Mouse (Mus musculus) liver, adult 2 months (tissue): ENCODE data around the gene Litaf.

Source experiments
- CTCF ChIP-seq: fragments of 200-500 bp; IDR thresholded peaks from 2 replicates; pipeline ENCODE4 v1.5.1; 2011; ENCODE audit warnings: low read depth, low read length, control low read depth
- POLR2A ChIP-seq: fragments of 200-500 bp; IDR thresholded peaks from 2 replicates; pipeline ENCODE4 v1.6.1; 2011; ENCODE audit warnings: low read length, control low read depth; ENCODE audit not compliant: insufficient read depth; ENCODE audit errors: extremely low read depth

- TF ChIP-seq CTCF (no peak), POLR2A (no peak)
These were observed 37.8 kb downstream of the Litaf start for GRCm38 (mm10) chr16:11028206-11028605.
